Comparison of ENCODE assay signal across 35 mouse cellular contexts in genomic region chr6:130429511-130429910, GRCm38 (mm10). TPM values are rescaled to one million over a fixed set of nuclear protein-coding genes. Genes with fewer than 3 reads are reported as not detected.
DNase-seq lines count a peak whose midpoint lies in the region; ATAC-seq lines count a peak whose summit lies in the region.
"Had no signal": no experiment of that assay in that cellular context is flagged by ENCODE, and none has a peak within 500 bp of the region (broad histone marks: within the 10 kb centered on the region; RNA-seq: fewer than 3 reads in every experiment).

No protein-coding gene starts in this region.

- H3K4me3 ChIP-seq in kidney, embryonic 16.5 days (ENCODE audit: low read length), result no peak overlapping the region
- H3K4me3 ChIP-seq: forebrain, embryonic 10.5 days; forebrain, embryonic 13.5 days; heart, adult 2 months; heart, embryonic 10.5 days; heart, embryonic 13.5 days; hindbrain, embryonic 12.5 days; hindbrain, embryonic 15.5 days had no signal

- peak; percentile 67 for ATAC-seq in megakaryocyte, adult 5-6 weeks (ENCODE audit: poor library complexity, severe bottlenecking)
- ATAC-seq in kidney, embryonic 16.5 days (ENCODE audit: low FRiP score, low TSS enrichment), result no peak
- ATAC-seq: forebrain, embryonic 13.5 days; forebrain, postnatal 0 days; Patski had no signal

- peak; percentile 2 to 16 for DNase-seq in spleen, postnatal 36 days (ENCODE audit: low spot score in 2 of 2)
- DNase-seq in spleen, postnatal 10 days (ENCODE audit: low spot score in 2 of 2), result no peak
- DNase-seq in naive thymus-derived CD4-positive, alpha-beta T cell, adult 2 months (ENCODE audit: low read depth), result peak; percentile 7
- peak; percentile 58 for DNase-seq in splenic B cell, adult 2 months (ENCODE audit: low read depth, low spot score)
- DNase-seq in right cerebral cortex, postnatal 36 days (ENCODE audit: low spot score in 2 of 2), result no peak
- no peak for DNase-seq in cerebellum, postnatal 14 days
- DNase-seq: adrenal gland, postnatal 10 days; cerebellum, adult 11 months; cerebellum, adult 2 months; cerebellum, adult 9-11 months; cerebellum, postnatal 36 days; forebrain, postnatal 0 days; gastrocnemius, postnatal 25 days; heart, adult 2 months; heart, postnatal 14 days; heart, postnatal 4 days had no signal

- no peak overlapping the region for H3K4me2 ChIP-seq in kidney, embryonic 16.5 days (replicated peaks; ENCODE audit: low read depth, low read length)
- H3K4me2 ChIP-seq: forebrain, embryonic 13.5 days; heart, embryonic 13.5 days; hindbrain, embryonic 12.5 days; hindbrain, embryonic 15.5 days had no signal

- no peaks in the 10 kb centered on the region; the same call in 1 of the 2 replicates for H3K9me3 ChIP-seq in kidney, embryonic 16.5 days (ENCODE audit: low read length)
- H3K9me3 ChIP-seq: heart, embryonic 10.5 days; hindbrain, embryonic 12.5 days had no signal

- H3K9ac ChIP-seq in kidney, embryonic 16.5 days (replicated peaks; ENCODE audit: low read length), result no peak overlapping the region
- H3K9ac ChIP-seq: forebrain, embryonic 13.5 days; forebrain, postnatal 0 days; heart, embryonic 13.5 days; hindbrain, embryonic 12.5 days; hindbrain, embryonic 15.5 days had no signal

- 84% methylated on average over 4 of the region's 4 CpGs for WGBS in kidney, embryonic 16.5 days

- no peaks in the 10 kb centered on the region for H3K27me3 ChIP-seq in splenic B cell, adult 2 months (ENCODE audit: control insufficient read depth, insufficient read depth, low read length, poor library complexity, severe bottlenecking)
- H3K27me3 ChIP-seq in kidney, embryonic 16.5 days (ENCODE audit: insufficient read depth, low read length), result no peaks in the 10 kb centered on the region
- H3K27me3 ChIP-seq: CH12.LX; forebrain, embryonic 13.5 days; heart, embryonic 13.5 days; hindbrain, embryonic 12.5 days; hindbrain, embryonic 15.5 days; Patski had no signal

- H3K36me3 ChIP-seq in splenic B cell, adult 2 months (ENCODE audit: control insufficient read depth, insufficient read depth, low read length, poor library complexity, severe bottlenecking), result no peaks in the 10 kb centered on the region
- H3K36me3 ChIP-seq in kidney, embryonic 16.5 days (ENCODE audit: insufficient read depth, low read length), result no peaks in the 10 kb centered on the region
- H3K36me3 ChIP-seq: forebrain, embryonic 10.5 days; G1E; heart, embryonic 10.5 days; heart, embryonic 13.5 days; hindbrain, embryonic 12.5 days; hindbrain, embryonic 15.5 days had no signal

- H3K27ac ChIP-seq in kidney, embryonic 16.5 days (ENCODE audit: low read length), result no peak overlapping the region
- H3K27ac ChIP-seq: forebrain, embryonic 10.5 days; forebrain, embryonic 13.5 days; heart, adult 2 months; heart, embryonic 10.5 days; heart, embryonic 13.5 days; hindbrain, embryonic 12.5 days; hindbrain, embryonic 15.5 days had no signal

- no peaks in the 10 kb centered on the region for H3K4me1 ChIP-seq in kidney, embryonic 16.5 days (ENCODE audit: insufficient read depth, low read length)
- H3K4me1 ChIP-seq: forebrain, embryonic 10.5 days; forebrain, embryonic 13.5 days; heart, embryonic 10.5 days; heart, embryonic 13.5 days; hindbrain, embryonic 12.5 days; hindbrain, embryonic 15.5 days had no signal

RNA-seq across cellular contexts. Expression of gene Klra1, which starts 42.8 kb away (rescaled TPM):
- 1.4 and 2.7 TPM in 2 replicates for total RNA-seq in megakaryocyte, adult 5-6 weeks (2015)
- total RNA-seq in megakaryocyte, adult 5-6 weeks (2017), result 1.8 and 2.3 TPM in 2 replicates
- not detected in 2 replicates for polyA plus RNA-seq in kidney, embryonic 16.5 days (2015; fragmentation: Nextera tagmentation; extraction: Ambion mirVana)
- total RNA-seq: adrenal gland, adult 18-20 months; adrenal gland, postnatal 10 days; adrenal gland, postnatal 4 days; CH12.LX; forebrain, postnatal 0 days; gastrocnemius, adult 8-10 months; gastrocnemius, postnatal 25 days; heart, adult 2 months; heart, postnatal 14 days; heart, postnatal 4 days had no signal
- polyA plus RNA-seq: cerebellum, adult 2 months; embryonic facial prominence, embryonic 11.5 days; embryonic facial prominence, embryonic 14.5 days; forebrain, embryonic 10.5 days; forebrain, embryonic 13.5 days; forebrain, postnatal 0 days; frontal cortex, adult 2 months; G1E; gonadal fat pad, adult 2 months; heart, adult 2 months; heart, embryonic 10.5 days; heart, embryonic 13.5 days; heart, embryonic 16.5 days; hindbrain, embryonic 12.5 days; hindbrain, embryonic 15.5 days; Patski had no signal

Comparison
In these comparisons a context has a peak if more than half of its experiments do, and no peak if none do; other contexts are left out.
1. DNase-seq: peak in spleen, postnatal 36 days (2 of 2), naive thymus-derived CD4-positive, alpha-beta T cell, adult 2 months (single experiment) and splenic B cell, adult 2 months (single experiment); none in spleen, postnatal 10 days (0 of 2), right cerebral cortex, postnatal 36 days (0 of 2) and cerebellum, postnatal 14 days (0 of 2).